Mouse (Mus musculus) left cerebral cortex, postnatal 14 days (tissue): ENCODE results near the gene Trim45. TPM values are rescaled to one million over a fixed set of nuclear protein-coding genes. Genes with fewer than 3 reads are reported as not detected.

Experiments
- DNase-seq, 2 experiments: peaks; one replicate each; pipeline ENCODE4 v3.0.0; 2021 to 2022; ENCODE audit warnings: low spot score in 2 of 2, mixed read lengths in 1 of 2
- intact Hi-C: fragments of 180-260 bp; cut with DNase I; formaldehyde crosslinking; loops from one replicate; pipeline ENCODE4 v1.15.1; 2025
- total RNA-seq, 2 experiments: library from RNA; stranded (reverse); gene quantifications; 2 replicates each; pipeline ENCODE4 v1.2.3; 2021

Gene Trim45
- total RNA-seq, 2 experiments from 2014 or later: 7.3 to 8.2 TPM

GRCm38 (mm10) chr3:100924065-100924732, 2.2 kb downstream of the Trim45 start:
- DNase-seq: peak; percentile 20 to 60
- intact Hi-C loops: loop anchor here (5.0 kb wide), 1 partner anchor 157 kb away; no protein-coding TSS in a partner anchor

- intact Hi-C loops: no loop called here
- DNase-seq: no peak
These were observed 3.2 kb downstream of the Trim45 start for GRCm38 (mm10) chr3:100925176-100925575.

- intact Hi-C loops: no loop called here
- no peak for DNase-seq
These were observed 9.5 kb downstream of the Trim45 start for GRCm38 (mm10) chr3:100931332-100932076.

GRCm38 (mm10) chr3:100932077-100932944, 10.3 kb downstream of the Trim45 start:
- intact Hi-C loops: no loop called here
- no peak for DNase-seq

- DNase-seq: no peak
- intact Hi-C loops: no loop called here
These were observed 13.5 kb downstream of the Trim45 start for GRCm38 (mm10) chr3:100935521-100935920.

GRCm38 (mm10) chr3:100936201-100936600, 14.2 kb downstream of the Trim45 start:
- no peak for DNase-seq
- intact Hi-C loops: no loop called here

- DNase-seq: no peak
- intact Hi-C loops: no loop called here
These were observed 16.2 kb downstream of the Trim45 start for GRCm38 (mm10) chr3:100938211-100938610.

GRCm38 (mm10) chr3:100940496-100941037, 18.6 kb downstream of the Trim45 start:
- intact Hi-C loops: no loop called here
- no peak for DNase-seq

- intact Hi-C loops: no loop called here
- no peak for DNase-seq
These were observed 25.3 kb downstream of the Trim45 start for GRCm38 (mm10) chr3:100947286-100947685.

- no peak for DNase-seq
- intact Hi-C loops: no loop called here
These were observed 29.5 kb downstream of the Trim45 start for GRCm38 (mm10) chr3:100951531-100951930.

- DNase-seq: no peak
- intact Hi-C loops: no loop called here
These were observed 32.6 kb downstream of the Trim45 start for GRCm38 (mm10) chr3:100954616-100955015.

GRCm38 (mm10) chr3:100961007-100961406, 39.0 kb downstream of the Trim45 start:
- no peak for DNase-seq
- intact Hi-C loops: loop anchor here (5.0 kb wide), 1 partner anchor 194 kb away; no protein-coding TSS in a partner anchor

- DNase-seq: no peak
- intact Hi-C loops: loop anchor here (5.0 kb wide), 1 partner anchor 194 kb away; no protein-coding TSS in a partner anchor
These were observed 39.5 kb downstream of the Trim45 start for GRCm38 (mm10) chr3:100961501-100961900.

GRCm38 (mm10) chr3:100963849-100964542, 42.0 kb downstream of the Trim45 start:
- intact Hi-C loops: loop anchor here (5.0 kb wide), 1 partner anchor 197 kb away; no protein-coding TSS in a partner anchor
- peak; percentile 72 to 74 for DNase-seq

- intact Hi-C loops: no loop called here
These were observed 47.3 kb downstream of the Trim45 start, which contains the start of gene Ttf2 for GRCm38 (mm10) chr3:100969176-100969917. Ttf2 (minus strand) TSS chr3:100969663.

GRCm38 (mm10) chr3:100973906-100974305, 51.9 kb downstream of the Trim45 start:
- peak; percentile 50 to 82 for DNase-seq
- intact Hi-C loops: loop anchor here (1.0 to 10.0 kb wide), 4 partner anchors 189 to 841 kb away; no protein-coding TSS in a partner anchor

More at GRCm38 (mm10) chr3:100969176-100969917, 47.3 kb downstream of the Trim45 start, which contains the start of gene Ttf2:
- DNase-seq: peak; percentile 89

- no peak for DNase-seq
- intact Hi-C loops: loop anchor here (10.0 kb wide), 1 partner anchor 836 kb away; no protein-coding TSS in a partner anchor
These were observed 57.3 kb downstream of the Trim45 start for GRCm38 (mm10) chr3:100979290-100979689.
